Mouse (Mus musculus): ENCODE results near the gene Rtf1. TPM values are rescaled to one million over a fixed set of nuclear protein-coding genes. Genes with fewer than 3 reads are reported as not detected.
"Not testable (repeated sequence)": the region's sequence is repeated elsewhere in the genome, so short reads cannot be mapped to it uniquely, and the experiment has no call there.

Gene Rtf1
- 27.1 and 30.2 TPM in 2 replicates for total RNA-seq (2021)
- long read RNA-seq, experiment 1, full-length matches to known transcripts = 2 of 18 reads
- long read RNA-seq, experiment 1, partial matches to known transcripts = 15 of 18 reads
- long read RNA-seq, experiment 1, other reads (novel, unspliced or antisense) = 1 of 18 reads
- long read RNA-seq, experiment 2, full-length matches to known transcripts = 1 of 14 reads
- long read RNA-seq, experiment 2, partial matches to known transcripts = 7 of 14 reads
- long read RNA-seq, experiment 2, other reads (novel, unspliced or antisense) = 6 of 14 reads

- peak; percentile 98 for DNase-seq
Measured at GRCm38 (mm10) chr2:119674525-119675214, at the start of gene Rtf1. Gene Rtf1 (plus strand): TSS chr2:119675068.

- DNase-seq = no peak
Measured at GRCm38 (mm10) chr2:119636781-119637180, 38.1 kb upstream of the Rtf1 start.

DNA sequence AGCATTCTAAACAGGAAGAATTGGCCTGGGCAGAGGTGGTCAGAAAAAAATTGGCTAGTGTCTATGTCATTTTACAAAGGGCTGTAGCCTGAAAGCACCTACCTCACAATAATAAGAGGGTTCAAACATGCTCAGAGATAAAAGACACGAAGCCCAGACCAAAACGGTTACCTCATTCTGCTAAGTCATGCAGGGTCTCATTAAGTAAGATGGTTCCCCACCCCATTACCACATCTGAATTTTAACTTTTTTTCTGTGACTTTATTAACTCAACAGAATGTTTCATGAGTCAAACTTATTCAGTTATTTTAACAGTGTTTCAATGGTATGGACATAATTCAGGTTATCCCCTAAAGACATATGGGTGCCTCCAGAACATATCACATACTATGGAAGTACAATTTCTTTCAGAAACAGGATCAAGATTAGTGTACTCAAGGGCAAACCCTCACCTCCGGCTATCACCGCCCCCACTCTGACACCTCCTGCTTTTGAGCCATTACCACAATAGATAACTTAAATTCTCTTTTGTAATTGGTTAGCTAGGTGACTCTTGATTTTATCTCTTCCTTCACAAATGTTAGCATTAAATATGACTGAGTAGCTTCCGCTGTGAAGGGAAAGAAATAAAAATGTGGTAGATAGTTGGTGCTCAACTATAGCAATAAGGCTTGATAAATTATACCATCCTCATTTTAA lies 33.5 kb upstream of the Rtf1 start:
- no peak for DNase-seq

DNA sequence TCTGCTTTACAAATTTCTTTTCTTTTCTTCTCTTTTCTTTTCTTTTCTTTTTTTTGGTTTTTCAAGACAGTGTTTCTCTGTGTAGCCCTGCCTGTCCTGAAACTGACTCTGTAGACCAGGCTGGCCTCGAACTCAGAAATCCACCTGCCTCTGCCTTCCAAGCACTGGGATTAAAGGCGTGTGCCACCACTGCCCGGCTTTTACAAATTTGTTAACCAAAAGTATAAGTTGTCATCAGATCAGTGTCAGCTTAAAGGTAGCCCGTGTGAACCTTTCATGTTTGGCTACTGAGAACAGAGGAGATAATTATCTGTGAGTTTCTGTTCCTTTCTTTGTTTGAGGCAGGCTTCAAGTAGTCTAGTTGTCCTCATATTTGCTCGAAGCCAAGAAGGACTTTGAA lies 30.6 kb upstream of the Rtf1 start:
- no peak for DNase-seq

DNA sequence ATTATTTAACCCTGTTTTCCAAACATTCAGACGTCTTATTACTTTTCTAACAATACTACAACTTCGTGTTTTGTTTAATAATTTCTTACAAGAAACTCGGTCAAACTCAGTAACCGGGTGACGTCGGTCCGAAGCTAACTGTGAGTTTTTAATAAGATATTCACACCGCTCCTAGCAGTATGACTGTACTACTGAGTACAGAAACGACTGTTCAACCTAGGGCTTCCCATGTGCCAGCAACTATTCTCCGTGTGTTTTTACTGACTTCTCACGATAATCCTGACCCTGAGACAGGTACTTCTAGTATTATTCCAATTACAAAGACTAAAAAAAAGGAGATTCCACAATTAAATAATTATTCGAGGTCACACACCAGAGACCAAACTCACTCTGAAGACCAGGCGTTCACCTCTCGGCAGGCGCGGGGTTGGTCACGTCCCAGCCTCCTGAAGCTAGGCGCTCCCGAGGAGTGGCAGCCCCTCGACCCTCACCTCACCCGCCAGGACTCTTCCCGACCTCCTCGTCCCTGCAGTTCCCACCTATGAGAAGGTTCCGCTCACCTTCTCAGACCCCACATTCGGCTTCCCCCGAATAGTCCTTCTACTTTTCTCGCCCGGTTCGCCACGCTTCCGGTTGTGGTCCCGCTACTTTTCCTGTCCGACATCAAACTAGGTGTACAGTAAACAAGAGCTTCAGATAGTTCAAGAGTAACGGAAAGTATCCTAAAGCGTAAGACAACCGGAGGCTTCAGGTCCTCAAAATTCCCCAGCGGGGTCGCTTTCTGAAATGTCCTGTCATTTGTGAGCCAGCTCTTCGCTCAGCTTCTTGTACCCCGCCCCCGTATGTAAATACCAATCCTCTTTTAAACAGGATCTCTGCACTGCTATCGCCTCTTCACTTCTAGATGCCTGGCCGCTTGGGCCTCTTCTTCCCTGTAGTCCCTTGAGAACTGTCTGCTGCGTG lies 12.4 kb upstream of the Rtf1 start, which contains the start of gene Ndufaf1:
Gene Ndufaf1, minus strand, starts transcription at position 608 of the 963 bp plus-strand sequence.
- DNase-seq = peak; percentile 91

DNA sequence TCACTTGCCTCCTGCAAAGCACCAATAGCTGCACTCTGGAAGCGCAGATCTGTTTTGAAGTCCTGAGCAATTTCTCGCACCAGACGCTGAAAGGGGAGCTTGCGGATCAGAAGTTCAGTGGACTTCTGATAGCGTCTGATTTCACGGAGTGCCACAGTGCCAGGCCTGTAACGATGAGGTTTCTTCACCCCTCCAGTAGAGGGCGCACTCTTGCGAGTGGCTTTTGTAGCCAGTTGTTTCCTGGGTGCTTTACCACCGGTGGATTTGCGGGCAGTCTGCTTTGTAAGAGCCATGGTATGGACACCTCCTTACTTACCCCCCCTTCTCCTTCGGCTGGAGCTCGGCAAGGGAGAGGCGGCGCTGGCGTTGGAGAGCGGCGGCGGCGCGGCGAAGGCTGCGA lies 9.1 kb upstream of the Rtf1 start:
- DNase-seq = not testable (repeated sequence)

GRCm38 (mm10) chr2:119669010-119669409 lies 5.9 kb upstream of the Rtf1 start:
- DNase-seq = peak; percentile 24

GRCm38 (mm10) chr2:119675215-119675784 lies 432 bp downstream of the Rtf1 start:
- DNase-seq = no peak

- DNase-seq = no peak
Measured at GRCm38 (mm10) chr2:119675831-119676230, 963 bp downstream of the Rtf1 start.

DNA sequence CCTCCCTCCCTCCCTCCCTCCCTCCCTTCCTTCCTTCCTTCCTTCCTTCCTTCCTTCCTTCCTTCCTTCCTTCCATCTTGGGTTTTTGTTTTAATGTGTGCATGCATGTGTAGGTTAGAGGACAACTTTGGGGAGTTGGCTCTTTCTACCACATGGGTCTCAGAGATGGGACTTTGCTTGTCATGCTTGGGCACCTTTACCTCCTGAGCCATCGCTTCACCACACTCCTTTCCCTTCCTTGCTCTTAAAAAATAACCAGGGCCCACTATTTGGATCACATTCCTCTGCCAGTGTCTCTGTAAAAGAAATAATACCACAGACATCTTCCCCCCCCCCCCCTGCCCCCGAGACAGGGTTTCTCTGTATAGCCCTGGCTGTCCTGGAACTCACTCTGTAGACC lies 8.8 kb downstream of the Rtf1 start:
- DNase-seq = no peak

DNA sequence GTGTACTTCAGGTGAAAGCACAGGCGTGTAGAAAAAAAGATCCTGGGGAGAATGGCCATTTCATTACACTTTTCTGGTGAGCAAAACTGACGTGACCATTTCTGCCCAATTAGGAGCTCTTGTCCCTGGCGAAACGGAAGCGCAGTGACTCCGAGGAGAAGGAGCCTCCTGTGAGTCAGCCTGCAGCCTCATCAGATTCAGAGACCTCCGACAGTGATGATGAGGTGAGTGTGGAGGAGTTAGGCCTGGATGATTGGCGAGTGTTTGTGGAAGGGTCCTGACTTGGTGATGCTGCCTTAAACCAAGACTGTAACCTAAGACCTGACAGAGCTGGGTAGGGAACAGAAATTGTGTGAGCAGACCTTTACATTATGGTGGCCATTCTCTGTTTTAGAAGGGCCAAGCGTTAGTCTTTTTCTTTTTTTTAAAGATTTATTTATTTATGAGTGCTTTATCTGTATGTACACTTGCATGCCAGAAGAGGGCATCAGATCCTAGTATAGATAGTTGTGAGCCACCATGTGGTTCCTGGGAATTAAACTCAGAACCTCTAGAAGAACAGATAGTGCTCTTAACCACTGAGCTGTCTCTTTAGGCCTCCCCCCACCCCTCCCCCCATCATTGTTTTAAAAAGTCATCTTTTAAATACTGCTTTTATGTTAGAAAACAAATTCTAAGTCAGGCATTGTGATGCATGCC lies 17.3 kb downstream of the Rtf1 start:
- DNase-seq = no peak

DNA sequence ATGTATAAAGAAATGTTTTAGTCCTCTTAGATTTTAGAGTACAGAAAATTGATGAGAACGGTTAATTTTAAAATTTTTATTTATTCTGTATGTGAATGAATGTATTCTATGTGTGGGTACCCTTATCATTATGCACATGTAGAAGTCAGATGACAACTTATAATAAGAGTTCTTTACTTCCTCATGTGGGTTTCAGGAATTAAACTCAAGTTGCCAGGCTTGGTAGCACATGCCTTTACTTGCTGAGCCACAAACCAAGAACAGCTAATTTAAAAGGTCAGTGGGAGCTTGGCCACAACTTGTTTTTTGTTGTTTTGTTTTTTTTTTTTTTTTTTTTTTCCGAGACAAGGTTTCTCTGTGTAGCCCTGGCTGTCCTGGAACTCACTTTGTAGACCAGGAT lies 20.0 kb downstream of the Rtf1 start:
- no peak for DNase-seq

- DNase-seq = no peak
Measured at GRCm38 (mm10) chr2:119696111-119696510, 21.2 kb downstream of the Rtf1 start.

- no peak for DNase-seq
Measured at GRCm38 (mm10) chr2:119698472-119698871, 23.6 kb downstream of the Rtf1 start.

DNA sequence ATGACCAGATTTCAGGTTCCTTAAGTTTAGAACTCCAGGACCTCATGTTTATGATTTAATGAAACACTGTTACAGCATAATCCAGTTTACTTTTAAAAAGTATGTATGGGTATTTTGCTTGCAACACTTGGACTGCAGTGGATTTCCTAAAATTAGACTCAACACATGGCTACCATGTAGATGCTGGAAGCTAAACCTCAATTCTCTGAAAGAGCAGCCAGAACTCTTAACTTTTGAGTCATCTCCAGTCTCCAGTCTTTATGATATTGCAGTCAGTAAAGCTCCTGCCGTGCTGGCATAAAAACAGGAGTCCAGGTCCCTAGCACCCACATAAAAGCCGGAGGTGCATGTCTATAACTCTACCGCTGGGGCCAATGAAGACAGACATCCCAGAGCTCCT lies 25.1 kb downstream of the Rtf1 start:
- DNase-seq = no peak

DNA sequence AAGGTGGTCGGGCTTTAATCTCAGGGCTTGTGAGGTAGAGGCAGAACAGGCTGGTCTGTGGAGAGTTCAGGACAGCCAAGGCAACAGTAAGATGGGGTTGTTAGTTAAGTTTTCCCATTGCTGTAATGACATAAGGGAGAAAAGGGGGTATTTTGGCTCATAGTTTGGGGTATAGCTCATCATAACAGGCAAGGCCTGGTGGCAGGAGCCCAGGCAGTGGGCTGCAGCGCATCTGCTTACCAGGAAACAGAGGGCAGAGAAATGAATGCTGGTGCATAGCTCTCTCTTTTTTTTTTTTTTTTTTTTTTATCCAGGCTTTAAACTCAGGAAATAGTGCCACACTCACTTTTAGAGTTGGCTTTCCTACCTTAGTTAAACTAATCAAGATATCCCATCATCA lies 28.3 kb downstream of the Rtf1 start:
- DNase-seq = no peak

DNA sequence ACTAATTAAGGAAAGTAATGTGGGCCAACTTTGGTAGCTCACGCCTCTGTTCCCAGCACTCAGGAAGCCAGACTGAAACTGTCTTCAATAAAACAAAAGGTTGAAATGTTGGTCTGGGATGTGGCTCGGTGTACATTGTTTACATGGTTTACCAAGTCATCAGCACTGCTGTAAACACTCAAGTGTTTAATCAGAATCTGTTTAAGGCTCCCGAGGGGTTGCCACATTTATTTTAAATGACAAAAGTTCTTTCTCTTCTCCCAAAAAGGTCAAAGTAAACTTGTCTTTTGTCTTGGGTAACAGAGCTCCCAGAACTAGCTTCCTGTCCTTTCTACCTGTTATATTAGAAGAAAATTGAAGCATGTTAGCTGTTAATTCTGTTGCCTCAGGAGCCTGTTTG lies 32.8 kb downstream of the Rtf1 start:
- no peak for DNase-seq

- no peak for DNase-seq
Measured at GRCm38 (mm10) chr2:119710011-119710410, 35.1 kb downstream of the Rtf1 start.

GRCm38 (mm10) chr2:119715868-119716267 lies 41.0 kb downstream of the Rtf1 start:
- not testable (repeated sequence) for DNase-seq

DNA sequence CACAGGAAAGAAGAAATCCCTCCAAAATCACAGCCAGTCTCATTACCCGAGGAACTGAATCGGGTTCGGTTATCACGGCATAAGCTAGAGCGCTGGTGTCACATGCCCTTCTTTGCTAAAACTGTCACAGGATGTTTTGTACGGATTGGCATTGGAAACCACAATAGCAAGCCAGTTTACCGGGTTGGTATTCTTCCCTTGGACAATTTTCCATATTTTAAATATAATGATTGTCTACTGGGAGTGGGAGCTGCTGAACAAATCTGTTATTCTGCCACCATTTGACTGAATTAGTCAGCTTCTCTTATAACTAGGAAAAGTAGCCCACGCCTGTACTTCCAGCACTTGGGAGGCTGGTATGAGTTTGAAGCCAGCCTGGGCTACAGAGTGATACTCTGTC lies 46.2 kb downstream of the Rtf1 start:
- DNase-seq = no peak

Measured in adrenal gland, postnatal 14 days (tissue).